Mouse (Mus musculus): ENCODE measurements around the gene Tfg.

The Tfg gene

DNA sequence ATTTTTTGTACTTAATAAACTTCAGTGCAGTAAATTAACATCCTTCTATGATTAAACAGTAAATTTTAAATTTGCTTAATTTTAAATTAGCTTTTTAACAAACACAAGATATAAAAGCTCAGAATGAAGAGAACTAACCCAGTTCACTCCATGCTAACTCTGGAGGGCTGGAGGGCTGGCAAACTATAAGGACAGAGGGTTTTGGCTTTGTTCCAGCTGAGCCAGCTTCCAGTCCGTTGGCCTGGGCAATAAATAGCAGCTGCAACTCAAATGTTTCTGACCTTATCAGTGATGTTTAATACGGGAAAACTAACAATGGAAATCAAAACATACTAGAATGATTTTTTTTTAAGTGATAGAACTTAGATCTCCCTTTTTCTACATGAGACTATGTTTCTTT lies 72.0 kb downstream of the Tfg start:
- peak in 1 of 2 experiments; percentile 8 for DNase-seq (ENCODE audit: low spot score in 2 of 2)
